Mouse (Mus musculus): ENCODE results near the gene Lrmda.

DNA sequence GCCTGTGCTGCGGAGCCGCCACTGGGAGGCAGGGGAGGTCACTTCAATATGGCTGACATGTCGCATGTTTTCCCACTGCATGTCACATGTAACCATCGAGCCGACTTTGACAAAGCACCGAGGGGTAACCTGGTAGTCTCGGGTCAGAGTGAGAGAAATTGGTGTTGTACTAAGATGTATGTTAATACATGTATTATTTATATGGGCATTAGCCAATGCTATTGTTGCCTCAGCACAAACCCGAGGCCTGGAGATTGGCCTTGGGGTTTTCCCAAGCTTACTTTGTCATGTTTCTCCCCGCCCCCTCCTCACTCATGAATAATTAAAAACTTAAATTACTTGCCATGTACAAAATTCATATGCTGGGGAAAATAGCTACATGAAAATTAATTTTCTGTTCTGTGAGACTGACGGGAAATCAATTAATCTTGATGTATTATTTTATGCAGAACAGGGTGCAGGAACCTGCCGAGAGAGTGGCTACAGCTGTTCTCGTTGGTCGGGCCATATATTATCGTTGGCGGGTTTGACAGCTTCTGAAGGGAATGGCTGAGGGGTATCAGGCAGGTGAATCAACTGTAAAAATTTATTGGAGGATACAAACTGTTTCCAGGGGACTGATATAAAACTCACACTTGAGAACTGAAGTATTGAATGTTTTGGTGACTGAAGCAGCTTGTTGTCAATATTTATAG, 265.5 kb downstream of the Lrmda start:
- TF ChIP-seq ZMIZ1 (IDR thresholded peaks at IDR 0.05; ENCODE audit: low read depth, low read length) (no peak), CTCF (IDR thresholded peaks at IDR 0.05 in 2 of 3, conservative IDR thresholded peaks at IDR 0.05 in 1 of 3; ENCODE audit: control insufficient read depth in 1 of 3, insufficient read depth in 1 of 3, low read depth in 2 of 3, low read length in 3 of 3, poor library complexity in 1 of 3, severe bottlenecking in 1 of 3) (no peak)
